Mouse (Mus musculus): ENCODE results near the gene Tmem119.

DNA sequence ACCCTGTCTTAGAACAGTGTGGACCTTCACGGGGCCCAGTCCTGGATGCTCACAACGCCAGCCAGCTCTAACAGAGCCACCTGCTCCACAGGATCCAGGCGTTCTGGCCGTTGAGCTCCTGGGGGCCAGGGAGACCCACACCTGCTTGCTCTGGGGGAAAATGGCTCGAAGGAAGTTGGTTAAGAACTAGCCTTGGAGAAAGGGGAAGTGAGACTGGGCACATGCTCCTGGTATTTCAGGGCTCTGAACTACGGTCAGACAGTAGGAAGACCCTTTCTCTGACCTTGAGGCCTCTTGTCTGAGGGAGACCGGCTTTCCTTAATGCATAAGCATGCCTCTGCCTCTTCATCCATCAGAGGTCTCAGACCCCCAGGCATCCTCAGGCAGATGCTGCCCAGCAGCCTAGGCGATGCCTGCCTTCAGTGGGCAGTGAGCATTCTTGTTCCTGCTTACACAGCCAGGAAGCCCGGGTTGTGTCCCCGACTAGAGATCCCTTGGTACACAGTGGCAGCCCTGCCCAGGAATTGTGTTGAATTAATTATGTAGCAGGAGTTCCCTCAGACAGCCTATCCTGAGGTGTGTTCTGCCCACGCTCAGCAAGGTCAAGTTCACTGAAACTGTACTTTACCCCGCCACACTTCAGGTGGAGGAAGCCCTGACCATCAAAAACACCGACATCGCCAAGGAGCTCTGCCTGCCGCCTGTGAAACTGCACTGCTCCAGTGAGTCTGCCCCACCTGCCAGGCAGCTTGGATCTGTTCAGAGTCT lies 24.0 kb downstream of the Tmem119 start:
- TF ChIP-seq POLR2A (IDR thresholded peaks at IDR 0.05; ENCODE audit: low read depth, low read length) (no peak), CTCF (IDR thresholded peaks at IDR 0.05; ENCODE audit: extremely low read depth, insufficient read length, insufficient replicate concordance, low read depth, low read length) (no peak)
